Mouse (Mus musculus) olfactory bulb, adult 2 months (tissue): Measurements from ENCODE around the gene Exoc6.

ENCODE experiments used
- CTCF ChIP-seq: fragments of 200-500 bp; IDR thresholded peaks from 2 replicates; pipeline ENCODE4 v1.5.1; 2012; ENCODE audit warnings: low read depth, mild to moderate bottlenecking, low read length, moderate library complexity; ENCODE audit not compliant: insufficient read depth
- POLR2A ChIP-seq: fragments of 200-500 bp; IDR thresholded peaks from 2 replicates; pipeline ENCODE4 v1.6.1; 2012; ENCODE audit warnings: mild to moderate bottlenecking, low read depth, low read length, moderate library complexity; ENCODE audit not compliant: insufficient read depth

DNA sequence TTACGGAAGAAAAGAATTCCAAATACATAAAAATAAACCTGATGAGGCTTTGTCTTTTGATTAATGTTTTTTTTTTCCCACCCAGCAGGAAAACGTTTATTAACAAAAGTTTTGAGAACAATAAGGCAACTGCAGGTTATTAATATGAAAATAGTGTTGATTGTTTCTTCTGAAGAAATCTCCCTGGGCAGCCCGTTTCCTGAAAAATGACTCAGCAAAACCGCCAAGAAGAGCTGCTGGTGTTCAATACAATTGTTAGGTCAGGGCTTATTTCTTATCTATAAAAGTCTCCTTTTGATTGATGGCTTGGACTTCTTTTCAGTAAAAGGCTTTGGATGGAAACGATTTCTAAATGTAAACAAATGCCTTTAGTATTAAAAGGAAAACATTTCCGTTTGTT, 21.6 kb upstream of the Exoc6 start:
- TF ChIP-seq CTCF (no peak), POLR2A (no peak)
